Comparison of ENCODE assay signal across 1 mouse cellular context in the genomic region with DNA sequence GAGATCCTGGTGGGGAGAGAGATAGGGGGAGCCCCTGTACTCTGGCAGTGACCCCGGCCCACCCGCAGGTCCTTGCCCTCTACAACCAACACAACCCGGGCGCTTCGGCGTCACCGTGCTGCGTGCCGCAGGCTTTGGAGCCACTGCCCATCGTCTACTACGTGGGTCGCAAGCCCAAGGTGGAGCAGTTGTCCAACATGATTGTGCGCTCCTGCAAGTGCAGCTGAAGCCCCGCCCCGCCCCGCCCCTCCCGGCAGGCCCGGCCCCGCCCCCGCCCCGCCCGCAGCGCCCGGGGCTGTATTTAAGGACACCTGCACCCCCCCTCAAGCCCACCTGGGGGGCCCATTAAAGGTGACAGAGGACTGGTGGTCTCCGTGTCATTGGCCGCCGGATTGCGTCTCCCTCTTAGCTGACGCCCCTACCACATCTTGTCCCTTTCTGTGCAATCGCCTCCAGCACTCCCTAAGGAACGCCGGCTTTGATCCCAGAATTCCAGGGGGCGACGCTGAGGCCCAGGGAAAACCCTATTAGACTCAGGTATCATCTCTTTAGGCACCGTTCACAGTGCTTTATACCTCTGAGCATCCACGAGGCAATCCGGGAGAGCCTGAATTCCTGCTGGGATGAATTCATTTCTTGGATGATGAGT.
TF ChIP-seq lines count a peak whose summit lies in the region.

No protein-coding gene starts in this region.

TF ChIP-seq in MEL, 35 proteins besides CTCF, POLR2A, EP300 and RAD21 (continued from another document):
- TF ChIP-seq BHLHE40 (IDR thresholded peaks at IDR 0.05; ENCODE audit: borderline replicate concordance, low read depth, low read length) (no peak), KAT2A (conservative IDR thresholded peaks at IDR 0.05; ENCODE audit: low read depth, low read length) (no peak), SIN3A (IDR thresholded peaks at IDR 0.05; ENCODE audit: low read length) (no peak), POLR2AphosphoS2 (IDR thresholded peaks at IDR 0.05; ENCODE audit: low read length) (no peak), E2F4 (IDR thresholded peaks at IDR 0.05; ENCODE audit: borderline replicate concordance, low read depth, low read length) (no peak), MEF2A (IDR thresholded peaks at IDR 0.05; ENCODE audit: extremely low read depth, insufficient replicate concordance, low read depth, low read length, poor library complexity, severe bottlenecking) (no peak), MYB (IDR thresholded peaks at IDR 0.05; ENCODE audit: low read depth, low read length) (no peak), MAX (IDR thresholded peaks at IDR 0.05; ENCODE audit: low read length) (no peak)
